Mouse (Mus musculus) B cell, adult 2 months (primary cell): Measurements from ENCODE around the gene Atrnl1.
A peak's percentile ranks its signal among the peaks of the same experiment; 100 is the strongest.

ENCODE experiments used
- DNase-seq, 2 experiments: peaks; one replicate each; pipeline ENCODE4 v3.0.0; 2022

The Atrnl1 gene

DNA sequence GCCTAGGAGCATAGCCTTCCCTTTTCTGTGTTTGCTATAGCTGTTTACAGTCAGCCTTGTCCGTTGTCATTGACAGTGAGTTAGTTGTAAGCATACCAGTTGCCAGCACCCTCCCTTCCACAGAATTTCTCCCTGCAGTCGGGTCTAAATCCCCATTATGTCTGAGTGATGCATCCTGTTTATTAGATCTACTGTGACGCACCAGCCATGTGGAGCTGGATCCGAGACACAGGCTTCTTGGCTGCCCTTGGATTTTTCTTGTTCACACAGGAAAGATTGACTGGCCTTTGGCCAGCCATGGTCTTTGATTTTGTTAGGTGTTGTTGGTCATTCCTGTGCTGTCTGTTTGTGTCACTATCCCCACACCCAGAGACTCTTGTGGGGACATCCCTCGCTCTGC is 102.3 kb downstream of the Atrnl1 start:
- DNase-seq, result no peak

- peak; percentile 79 to 80 for DNase-seq
Measured at GRCm38 (mm10) chr19:57724920-57725319, 114.1 kb downstream of the Atrnl1 start.

DNA sequence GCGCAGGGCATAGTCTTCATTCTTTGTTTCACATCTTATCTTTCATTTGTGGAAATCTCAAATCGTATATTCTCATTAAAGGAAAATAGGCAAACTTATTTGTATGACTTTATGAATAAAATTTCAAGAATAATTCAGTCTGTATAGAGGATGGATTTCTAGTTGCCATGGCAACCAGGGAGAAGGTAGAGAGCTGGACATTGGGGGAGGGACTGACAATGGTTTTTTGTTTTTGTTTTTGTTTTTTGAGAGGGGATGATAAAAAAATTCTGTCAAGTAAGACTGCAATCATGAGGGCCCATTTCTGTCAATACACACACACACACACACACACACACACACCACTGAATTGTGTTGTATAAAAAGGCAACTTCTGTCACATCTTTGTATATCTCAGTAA is 114.5 kb downstream of the Atrnl1 start:
- no peak for DNase-seq

DNA sequence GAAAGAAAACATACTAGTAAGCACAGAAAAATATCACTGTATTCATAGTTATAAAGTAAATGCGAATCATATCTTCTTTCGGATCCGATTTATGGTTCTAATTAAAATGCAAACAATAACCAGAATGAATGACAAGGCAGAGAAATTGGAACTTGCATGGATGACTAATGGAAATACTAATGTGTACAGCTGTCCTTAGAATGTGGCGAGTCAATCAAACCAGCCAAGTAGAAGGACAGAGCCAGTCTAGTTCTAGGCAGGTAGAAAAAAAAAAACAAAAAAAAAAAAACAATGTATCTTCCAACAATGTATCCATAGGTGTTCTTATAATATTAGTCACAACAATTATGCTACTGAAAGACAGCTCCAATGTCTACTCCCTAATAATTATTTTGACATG is 116.2 kb downstream of the Atrnl1 start:
- DNase-seq, result no peak

DNA sequence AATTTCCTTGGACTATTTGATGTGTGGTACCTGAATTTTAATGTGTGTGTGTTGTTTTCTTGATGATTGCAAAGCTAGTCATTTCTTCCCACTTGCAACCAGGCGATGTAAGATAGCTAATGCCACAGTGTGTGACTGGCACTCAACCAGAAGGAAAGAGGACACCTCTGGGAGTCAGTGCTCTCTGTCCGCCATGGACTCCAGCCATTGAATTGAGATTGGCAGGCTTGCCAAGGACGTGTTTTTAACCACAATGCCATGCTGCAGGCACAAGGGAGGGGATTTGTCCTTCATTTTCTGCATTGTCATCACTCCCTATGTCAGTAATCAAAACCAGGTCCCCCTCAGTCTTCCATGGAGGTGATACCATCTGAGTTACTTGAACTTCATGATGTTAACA is 126.6 kb downstream of the Atrnl1 start:
- no peak for DNase-seq

- no peak for DNase-seq
Measured at GRCm38 (mm10) chr19:57745579-57745978, 134.7 kb downstream of the Atrnl1 start.

DNA sequence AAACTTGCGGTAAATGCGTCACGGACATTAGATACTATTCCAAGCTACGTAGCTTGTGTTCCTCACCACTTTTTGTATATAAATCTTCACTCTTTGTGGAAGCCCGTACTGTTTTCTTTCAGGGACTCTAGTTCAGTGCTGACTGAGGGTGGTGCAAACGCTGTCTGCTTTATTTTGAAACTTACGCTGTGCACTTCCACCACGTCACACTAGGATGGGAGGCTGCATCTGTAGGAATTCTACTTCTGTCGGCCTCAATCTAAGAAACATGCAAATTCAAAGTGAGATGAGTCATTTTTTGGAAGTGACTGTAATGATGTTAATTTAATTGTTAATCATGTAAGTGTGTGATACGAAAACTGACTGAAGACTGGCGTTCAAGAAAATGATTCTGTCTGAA is 135.7 kb downstream of the Atrnl1 start:
- DNase-seq, result no peak

- no peak for DNase-seq
Measured at GRCm38 (mm10) chr19:57752189-57752588, 141.4 kb downstream of the Atrnl1 start.

GRCm38 (mm10) chr19:57762526-57762925 is 151.7 kb downstream of the Atrnl1 start:
- no peak for DNase-seq

GRCm38 (mm10) chr19:57764576-57765371 is 153.9 kb downstream of the Atrnl1 start:
- no peak for DNase-seq

DNA sequence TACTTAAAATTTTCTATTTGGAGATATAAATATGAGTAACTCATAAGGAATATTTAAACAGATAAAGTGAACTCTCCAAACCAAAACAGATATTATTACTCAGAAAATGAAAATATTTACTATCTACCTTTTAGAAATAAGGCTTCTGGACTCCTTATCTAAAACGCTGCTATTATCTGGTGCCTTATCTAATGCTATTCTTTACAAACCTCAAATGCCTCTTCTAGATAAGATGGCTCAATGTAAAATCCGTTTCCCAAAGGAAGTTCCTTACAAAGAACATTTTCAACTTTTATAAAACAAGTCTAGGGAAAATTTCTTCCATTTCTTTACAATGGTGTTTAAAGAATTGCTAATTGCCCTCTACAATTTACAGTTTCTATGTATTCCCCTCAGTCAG is 156.2 kb downstream of the Atrnl1 start:
- DNase-seq, result no peak

DNA sequence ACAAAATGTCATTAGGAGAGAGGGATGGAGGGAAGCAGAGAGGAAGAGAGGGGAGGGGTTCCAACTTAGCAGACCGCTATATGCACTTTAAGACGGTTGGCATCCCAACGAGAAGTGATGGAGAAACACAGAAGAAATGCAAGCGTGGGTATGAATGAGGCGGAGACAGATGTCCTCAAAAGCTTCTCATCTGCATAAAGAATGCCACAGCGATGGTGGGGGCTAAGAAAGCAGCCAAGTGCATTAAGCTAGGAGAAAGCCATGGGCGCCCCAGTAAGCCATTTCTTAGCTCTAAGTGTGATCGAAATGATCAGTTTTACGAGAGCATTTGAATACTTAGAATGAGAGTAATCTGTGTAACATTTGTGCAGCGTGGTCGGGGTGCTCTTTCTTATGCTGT is 157.8 kb downstream of the Atrnl1 start:
- DNase-seq, result no peak

DNA sequence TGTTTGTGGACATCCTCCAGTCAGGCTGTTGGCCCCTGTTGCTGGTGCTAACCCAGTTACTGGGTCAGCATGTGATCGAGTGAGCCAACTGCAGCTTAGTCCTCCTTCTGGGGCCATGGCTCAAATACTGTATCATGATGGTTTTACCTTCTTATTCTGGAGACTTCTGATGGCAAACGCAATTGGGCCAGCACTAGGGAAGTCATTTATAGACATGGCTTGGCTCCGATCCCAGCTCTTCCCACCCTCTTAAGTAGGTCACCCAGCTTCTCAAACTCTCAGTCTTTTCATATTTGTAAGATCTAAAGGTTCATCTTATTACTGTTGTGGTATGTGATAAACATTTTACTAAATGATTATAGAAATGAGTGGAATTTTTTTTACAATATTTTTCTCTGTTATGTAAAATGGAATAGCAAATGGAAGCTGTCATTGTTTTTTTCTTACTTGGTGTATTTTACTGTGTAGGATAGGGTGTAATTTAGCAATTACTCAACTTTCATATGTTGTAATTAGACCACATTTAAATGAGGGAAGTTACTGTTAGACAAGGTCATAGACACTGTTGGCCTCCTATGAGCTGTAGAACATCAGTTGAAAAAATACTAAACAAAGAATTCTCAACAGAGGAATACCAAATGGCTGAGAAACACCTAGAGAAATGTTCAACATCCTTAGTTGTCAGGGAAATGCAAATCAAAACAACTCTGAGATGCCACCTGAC is 171.7 kb downstream of the Atrnl1 start:
- DNase-seq, result no peak

GRCm38 (mm10) chr19:57786699-57787098 is 175.9 kb downstream of the Atrnl1 start:
- no peak for DNase-seq

GRCm38 (mm10) chr19:57802207-57802606 is 191.4 kb downstream of the Atrnl1 start:
- no peak for DNase-seq

DNA sequence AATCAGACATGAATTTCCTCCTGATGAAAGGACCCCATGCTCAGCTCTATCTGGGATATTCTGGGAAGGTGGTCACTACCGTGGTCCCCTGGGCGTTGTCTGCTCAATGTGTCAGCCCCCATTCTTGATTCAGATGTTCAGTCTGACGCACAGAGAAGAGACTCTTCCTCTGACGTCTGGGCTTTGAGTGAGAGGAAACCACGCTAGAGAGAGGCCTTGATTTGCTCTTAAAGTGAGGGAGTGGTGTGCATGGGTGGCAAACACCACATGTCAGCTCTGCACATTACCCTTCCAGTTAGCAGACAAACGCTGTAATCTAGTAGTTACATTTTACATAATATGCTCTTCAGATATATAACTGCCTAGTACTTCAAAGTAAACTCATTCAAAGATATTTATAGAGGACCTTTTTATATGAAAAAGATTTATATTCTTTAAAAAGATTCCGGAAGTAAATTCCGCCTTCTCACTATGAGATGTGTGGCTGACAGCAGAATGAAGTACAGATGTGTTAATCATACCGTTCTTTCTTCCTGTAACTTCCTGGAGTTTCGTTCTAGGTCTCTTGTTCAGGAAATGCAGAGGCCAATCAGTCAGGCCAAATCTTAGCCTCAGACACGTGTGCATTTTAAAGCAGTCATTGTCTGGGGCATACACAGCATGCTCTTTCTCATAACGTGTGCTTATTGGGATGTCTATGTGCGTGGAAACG is 192.1 kb downstream of the Atrnl1 start:
- DNase-seq, result no peak

DNA sequence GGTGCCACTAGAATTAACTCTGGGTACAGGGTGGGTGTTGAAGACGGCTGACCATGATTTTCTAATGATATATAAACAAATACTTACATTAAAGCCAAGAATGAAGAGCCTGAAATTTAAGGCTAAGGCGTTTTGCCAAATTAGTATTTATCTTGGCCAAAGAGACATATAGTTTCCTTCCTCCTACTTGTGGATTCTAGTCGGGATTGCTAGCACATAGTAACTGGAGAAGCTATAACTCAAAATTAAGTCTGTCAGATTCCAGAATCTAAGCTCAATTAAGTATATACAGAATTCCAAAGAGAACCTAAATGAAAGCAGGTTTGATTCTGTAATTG is 192.6 kb downstream of the Atrnl1 start:
- no peak for DNase-seq

GRCm38 (mm10) chr19:57808363-57808762 is 197.5 kb downstream of the Atrnl1 start:
- no peak for DNase-seq

GRCm38 (mm10) chr19:57814291-57814690 is 203.5 kb downstream of the Atrnl1 start:
- no peak for DNase-seq

DNA sequence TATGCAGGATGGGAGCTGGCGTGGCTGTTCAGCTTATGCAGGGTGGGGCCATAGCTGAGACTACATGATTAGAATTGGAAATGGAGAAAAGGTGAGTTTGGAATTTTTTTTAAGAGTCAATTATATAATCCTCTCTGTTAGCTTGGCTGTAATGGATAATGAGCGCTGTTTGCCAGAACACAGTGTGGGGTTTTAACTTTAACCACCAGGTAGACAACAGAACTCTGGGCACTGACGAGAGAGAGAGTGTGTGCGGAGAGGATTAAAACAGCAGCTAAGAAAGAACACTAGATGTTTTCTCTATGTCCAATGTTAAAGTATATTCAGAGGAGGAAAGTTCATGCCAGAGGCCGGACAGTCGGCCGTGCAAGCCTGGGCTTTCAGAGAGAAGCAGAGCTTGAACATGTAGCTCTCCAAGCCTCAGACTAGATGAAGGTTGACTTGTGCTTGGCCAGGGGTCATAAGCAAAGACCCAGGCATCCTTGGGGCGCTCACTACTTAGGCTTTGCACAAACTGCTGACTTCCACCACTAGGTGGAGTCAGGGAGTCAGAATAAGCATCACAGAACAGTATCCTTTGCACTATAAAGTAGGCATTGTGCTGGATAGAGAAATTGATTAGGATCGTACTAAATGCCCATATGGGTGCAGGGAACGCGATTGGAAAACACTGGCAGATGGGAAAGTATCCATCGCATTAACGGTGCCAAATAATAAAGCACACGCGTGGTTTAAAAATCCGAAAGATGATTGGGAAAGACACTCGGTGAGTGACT is 205.6 kb downstream of the Atrnl1 start:
- DNase-seq, result peak; percentile 17 to 19

DNA sequence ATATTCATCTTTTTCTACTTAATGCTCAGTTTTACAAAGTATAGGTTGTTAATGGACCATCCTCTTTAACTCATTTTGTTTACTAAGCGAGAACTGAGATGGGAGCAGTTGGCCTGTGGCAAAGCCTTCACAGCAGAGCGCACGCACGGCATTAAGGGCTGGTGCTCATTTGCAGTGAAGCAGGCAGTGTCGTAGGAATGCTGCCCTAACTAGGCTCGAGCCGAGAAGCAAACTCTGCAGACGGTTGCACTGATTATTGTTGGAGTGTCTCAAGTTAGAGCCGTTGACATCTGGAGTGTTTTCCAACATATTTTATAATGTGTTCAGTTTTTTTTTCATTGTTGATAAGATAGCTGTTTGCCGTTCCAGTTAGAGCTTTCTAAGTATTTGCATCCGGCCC is 206.9 kb downstream of the Atrnl1 start:
- DNase-seq, result no peak

GRCm38 (mm10) chr19:57823446-57823845 is 212.6 kb downstream of the Atrnl1 start:
- no peak for DNase-seq
